Mouse (Mus musculus): ENCODE data around the gene Kremen1. TPM values are rescaled to one million over a fixed set of nuclear protein-coding genes. Genes with fewer than 3 reads are reported as not detected.

Gene Kremen1
- total and polyA plus RNA-seq, 3 experiments = 1.3 to 4.1 TPM; not detected in 1

DNA sequence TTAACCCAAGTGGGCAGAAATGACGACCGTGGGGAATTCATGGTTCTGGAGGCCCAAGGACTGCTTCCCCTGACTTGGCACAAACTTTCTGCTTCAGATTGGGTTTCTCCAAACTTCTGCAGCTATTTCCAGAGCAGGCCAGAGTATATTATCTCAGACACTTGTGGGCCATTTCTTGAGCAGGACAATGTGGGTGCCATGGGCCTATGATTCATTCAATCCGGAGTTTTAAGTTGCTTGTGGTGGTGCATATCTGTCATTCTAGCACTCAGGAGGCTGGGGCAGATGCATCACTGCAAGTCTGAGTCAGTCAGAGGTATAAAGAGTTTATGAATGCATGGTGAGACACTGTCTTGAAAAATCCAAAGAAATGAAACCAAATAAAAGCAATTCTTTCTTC, 33.4 kb upstream of the Kremen1 start:
- Histone ChIP-seq H3K4me1 (ENCODE audit: control insufficient read depth in 1 of 2, insufficient read depth in 2 of 2, low read length in 2 of 2) (no peaks in the 10 kb centered on the region), H3K27ac (ENCODE audit: control insufficient read depth, low read depth, low read length) (no peak overlapping the region)

DNA sequence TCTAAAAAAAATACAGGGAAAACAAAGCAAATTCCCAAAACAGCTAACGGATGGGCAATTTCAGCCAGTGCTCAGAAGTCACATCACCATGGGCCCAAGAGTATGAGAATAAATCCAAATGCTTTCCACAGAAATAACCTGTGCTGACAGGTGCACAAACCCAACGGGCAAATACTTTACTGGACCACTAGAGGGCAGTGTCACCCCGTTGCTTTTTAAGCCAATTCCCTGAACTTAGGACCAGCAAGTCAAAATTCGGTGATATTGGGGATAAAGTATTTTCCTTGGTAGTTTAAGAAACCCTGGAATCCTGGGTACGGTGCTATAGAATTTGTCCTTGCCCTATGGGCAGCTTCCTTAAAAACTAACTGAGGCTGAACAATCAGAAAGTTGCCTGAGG, 29.3 kb upstream of the Kremen1 start:
- TF ChIP-seq CTCF (IDR thresholded peaks at IDR 0.05 in 2 of 3, conservative IDR thresholded peaks at IDR 0.05 in 1 of 3; ENCODE audit: control insufficient read depth in 1 of 3, insufficient read depth in 1 of 3, low read depth in 2 of 3, low read length in 3 of 3, poor library complexity in 1 of 3, severe bottlenecking in 1 of 3) (peak; percentile 83 to 99 (median 97)), USF2 (IDR thresholded peaks at IDR 0.05; ENCODE audit: borderline replicate concordance in 1 of 2, insufficient read depth in 1 of 2, low read depth in 1 of 2, low read length in 2 of 2) (no peak), RAD21 (IDR thresholded peaks at IDR 0.05; ENCODE audit: low read depth, low read length) (peak; percentile 97), TBP (IDR thresholded peaks at IDR 0.05; ENCODE audit: low read depth, low read length) (0 out of 2 replicates have a peak, but pooled peaks have one; percentile 15), EP300 (IDR thresholded peaks at IDR 0.05; ENCODE audit: low read depth in 1 of 2, low read length in 2 of 2) (no peak), MAZ (IDR thresholded peaks at IDR 0.05; ENCODE audit: low read depth, low read length) (no peak), ZC3H11A (IDR thresholded peaks at IDR 0.05; ENCODE audit: low read depth, low read length) (peak; percentile 95), CHD1 (IDR thresholded peaks at IDR 0.05; ENCODE audit: low read depth, low read length) (no peak), SMC3 (IDR thresholded peaks at IDR 0.05; ENCODE audit: low read depth, low read length) (peak; percentile 92), BHLHE40 (IDR thresholded peaks at IDR 0.05; ENCODE audit: borderline replicate concordance, low read depth, low read length) (peak; percentile 29; the same call in 1 of the 2 replicates)
- peaks cover 0 to 4% of the 10 kb centered on the region in 2 experiments; a peak in 2 of 4 replicates for H3K36me3 ChIP-seq (ENCODE audit: control insufficient read depth in 1 of 2, insufficient read depth in 2 of 2, low read length in 2 of 2)
- DNase-seq (ENCODE audit: low read depth, low spot score) = peak; percentile 81
- no peak overlapping the region for H3K27ac ChIP-seq (ENCODE audit: control insufficient read depth, low read depth, low read length)
- H3K4me3 ChIP-seq (ENCODE audit: control insufficient read depth in 1 of 2, insufficient read depth in 1 of 2, low read depth in 2 of 2, low read length in 2 of 2) = no peak overlapping the region
- H3K79me2 ChIP-seq (ENCODE audit: control insufficient read depth, insufficient read depth, low read length, poor library complexity) = no peaks in the 10 kb centered on the region
- no peak overlapping the region for H3K9ac ChIP-seq (ENCODE audit: control insufficient read depth, low read depth, low read length, poor library complexity, severe bottlenecking)
- H3K27me3 ChIP-seq (ENCODE audit: control insufficient read depth in 1 of 2, insufficient read depth in 2 of 2, low read length in 2 of 2) = no peaks in the 10 kb centered on the region
- no peaks in the 10 kb centered on the region for H3K4me1 ChIP-seq (ENCODE audit: control insufficient read depth in 1 of 2, insufficient read depth in 2 of 2, low read length in 2 of 2)
- H3K9me3 ChIP-seq (replicated peaks; ENCODE audit: insufficient read depth, low read length) = no peaks in the 10 kb centered on the region

More for the DNA sequence above, 33.4 kb upstream of the Kremen1 start:
- TF ChIP-seq USF2 (IDR thresholded peaks at IDR 0.05; ENCODE audit: borderline replicate concordance in 1 of 2, insufficient read depth in 1 of 2, low read depth in 1 of 2, low read length in 2 of 2) (no peak), HCFC1 (IDR thresholded peaks at IDR 0.05; ENCODE audit: low read depth, low read length) (no peak), ZNF384 (IDR thresholded peaks at IDR 0.05; ENCODE audit: low read depth, low read length) (no peak), RAD21 (IDR thresholded peaks at IDR 0.05; ENCODE audit: low read depth, low read length) (no peak), CHD2 (IDR thresholded peaks at IDR 0.05; ENCODE audit: low read length) (no peak), MYC (IDR thresholded peaks at IDR 0.05; ENCODE audit: low read depth, low read length) (no peak), MEF2A (IDR thresholded peaks at IDR 0.05; ENCODE audit: extremely low read depth, insufficient replicate concordance, low read depth, low read length, poor library complexity, severe bottlenecking) (no peak), CTCF (IDR thresholded peaks at IDR 0.05 in 2 of 3, conservative IDR thresholded peaks at IDR 0.05 in 1 of 3; ENCODE audit: control insufficient read depth in 1 of 3, insufficient read depth in 1 of 3, low read depth in 2 of 3, low read length in 3 of 3, poor library complexity in 1 of 3, severe bottlenecking in 1 of 3) (no peak), UBTF (IDR thresholded peaks at IDR 0.05; ENCODE audit: borderline replicate concordance, insufficient read depth, low read depth, low read length) (no peak), ZMIZ1 (IDR thresholded peaks at IDR 0.05; ENCODE audit: low read depth, low read length) (no peak), MAZ (IDR thresholded peaks at IDR 0.05; ENCODE audit: low read depth, low read length) (no peak), E2F4 (IDR thresholded peaks at IDR 0.05; ENCODE audit: borderline replicate concordance, low read depth, low read length) (no peak), KAT2A (conservative IDR thresholded peaks at IDR 0.05; ENCODE audit: low read depth, low read length) (no peak), ETS1 (IDR thresholded peaks at IDR 0.05; ENCODE audit: low read depth, low read length) (no peak), RCOR1 (IDR thresholded peaks at IDR 0.05; ENCODE audit: low read depth, low read length) (no peak)
- Histone ChIP-seq H3K27me3 (ENCODE audit: control insufficient read depth in 1 of 2, insufficient read depth in 2 of 2, low read length in 2 of 2) (no peaks in the 10 kb centered on the region), H3K4me3 (ENCODE audit: control insufficient read depth in 1 of 2, insufficient read depth in 1 of 2, low read depth in 2 of 2, low read length in 2 of 2) (no peak overlapping the region), H3K9ac (ENCODE audit: control insufficient read depth, low read depth, low read length, poor library complexity, severe bottlenecking) (no peak overlapping the region), H3K79me2 (ENCODE audit: control insufficient read depth, insufficient read depth, low read length, poor library complexity) (no peaks in the 10 kb centered on the region), H3K36me3 (ENCODE audit: control insufficient read depth in 1 of 2, insufficient read depth in 2 of 2, low read length in 2 of 2) (no peaks in the 10 kb centered on the region), H3K9me3 (replicated peaks; ENCODE audit: insufficient read depth, low read length) (no peaks in the 10 kb centered on the region)
- no peak for DNase-seq (ENCODE audit: low read depth, low spot score)
